Mouse (Mus musculus) neutrophil, adult 5-6 weeks (primary cell): ENCODE measurements around the gene Gipc3. TPM values are rescaled to one million over a fixed set of nuclear protein-coding genes. Genes with fewer than 3 reads are reported as not detected.

Experiments
- ATAC-seq: fragments of 151-379, 151-347 bp; 2 replicates; pipeline ENCODE4 v1.8.0; 2017; ENCODE audit warnings: mild to moderate bottlenecking, moderate TSS enrichment; ENCODE audit not compliant: insufficient number of reproducible peaks, poor library complexity, low FRiP score, severe bottlenecking; ENCODE audit errors: extremely low read depth
- total RNA-seq: library from RNA; stranded (forward); fragments of 200-1000 nt; gene quantifications from 2 replicates; pipeline ENCODE4 v1.2.3, GENCODE M21; 2017

The Gipc3 gene
- total RNA-seq, 1 experiment from 2014 or later: not detected

- no peak for ATAC-seq
Measured at GRCm38 (mm10) chr10:81306837-81307682, 36.0 kb downstream of the Gipc3 start.

GRCm38 (mm10) chr10:81306173-81306668, 36.8 kb downstream of the Gipc3 start:
- no peak for ATAC-seq

- ATAC-seq: no peak
Measured at GRCm38 (mm10) chr10:81305663-81306062, 37.4 kb downstream of the Gipc3 start.

- ATAC-seq: peak; percentile 67
Measured at GRCm38 (mm10) chr10:81304597-81305238, 38.3 kb downstream of the Gipc3 start.

- ATAC-seq: no peak; the same call in 1 of the 2 replicates
Measured at GRCm38 (mm10) chr10:81303761-81304160, 39.3 kb downstream of the Gipc3 start.

- no peak for ATAC-seq
Measured at GRCm38 (mm10) chr10:81303258-81303657, 39.8 kb downstream of the Gipc3 start.

GRCm38 (mm10) chr10:81302781-81303218, 40.3 kb downstream of the Gipc3 start:
- ATAC-seq: no peak

- ATAC-seq: no peak
Measured at GRCm38 (mm10) chr10:81302288-81302687, 40.8 kb downstream of the Gipc3 start.

- no peak for ATAC-seq
Measured at GRCm38 (mm10) chr10:81301321-81301720, 41.7 kb downstream of the Gipc3 start.

GRCm38 (mm10) chr10:81300352-81300907, 42.6 kb downstream of the Gipc3 start:
- no peak for ATAC-seq

- ATAC-seq: no peak
Measured at GRCm38 (mm10) chr10:81299585-81300351, 43.3 kb downstream of the Gipc3 start.

- peak; percentile 68 for ATAC-seq
Measured at GRCm38 (mm10) chr10:81298369-81299100, 44.5 kb downstream of the Gipc3 start.

GRCm38 (mm10) chr10:81297845-81298244, 45.2 kb downstream of the Gipc3 start:
- ATAC-seq: peak; percentile 37

- ATAC-seq: no peak
Measured at GRCm38 (mm10) chr10:81297246-81297645, 45.8 kb downstream of the Gipc3 start.

- no peak for ATAC-seq
Measured at GRCm38 (mm10) chr10:81295185-81295584, 47.9 kb downstream of the Gipc3 start.

GRCm38 (mm10) chr10:81294442-81294841, 48.6 kb downstream of the Gipc3 start:
- ATAC-seq: no peak

- no peak for ATAC-seq
Measured at GRCm38 (mm10) chr10:81293334-81294030, 49.6 kb downstream of the Gipc3 start.
